Mouse (Mus musculus): Measurements from ENCODE around the gene Gm9747. TPM values are rescaled to one million over a fixed set of nuclear protein-coding genes. Genes with fewer than 3 reads are reported as not detected.

The Gm9747 gene
- polyA plus RNA-seq, 2 experiments = 0.02 to 2.5 TPM

DNA sequence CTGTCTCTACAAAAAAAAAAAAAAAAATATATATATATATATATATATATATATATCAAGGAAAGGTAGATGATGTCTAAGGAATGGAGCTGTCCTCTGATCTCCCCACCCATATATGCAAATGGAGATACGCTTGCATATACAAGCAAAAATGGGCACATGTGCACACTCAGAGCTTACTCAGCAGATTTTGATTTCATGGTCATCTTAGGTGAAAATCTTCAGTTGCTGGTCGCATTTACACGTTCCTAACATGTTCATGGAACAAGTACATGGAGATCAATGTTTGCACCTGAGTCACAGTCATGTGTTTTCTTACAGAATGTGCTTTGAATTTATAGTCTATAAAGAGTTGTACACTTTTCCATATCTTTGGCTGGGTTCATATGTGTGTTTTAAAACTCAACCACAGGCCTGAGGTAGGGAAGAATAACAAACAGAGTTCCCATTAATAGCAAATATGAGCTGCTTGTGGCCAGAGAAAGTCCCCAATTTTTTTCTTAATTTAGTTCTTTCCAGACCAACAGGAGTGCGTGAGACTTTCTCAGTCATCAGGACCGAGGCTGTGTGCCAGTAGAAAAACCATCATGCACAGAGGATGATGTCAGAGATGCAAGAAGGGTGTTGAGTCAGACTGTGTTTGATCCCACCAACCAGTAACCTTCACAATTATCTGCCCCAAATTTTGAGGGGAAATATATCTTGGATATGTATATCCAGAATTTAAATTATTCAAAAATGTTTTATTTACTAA, 9.7 kb upstream of the Gm9747 start:
- no peaks in the 10 kb centered on the region for H3K4me1 ChIP-seq (replicated peaks; ENCODE audit: control insufficient read depth in 2 of 2, insufficient read depth in 2 of 2, low read length in 1 of 2)
- WGBS (ENCODE audit: insufficient replicate concordance) = 56% methylated on average over 5 of the region's 5 CpGs
- no peaks in the 10 kb centered on the region for H3K9me3 ChIP-seq (ENCODE audit: control insufficient read depth, low read length)
- TF ChIP-seq CTCF (IDR thresholded peaks at IDR 0.05; ENCODE audit: low read depth) (no peak), EP300 (IDR thresholded peaks at IDR 0.05; ENCODE audit: low read depth) (no peak)
- no peak overlapping the region for H3K4me2 ChIP-seq (ENCODE audit: low read depth)
- no peak overlapping the region for H3K9ac ChIP-seq (replicated peaks)
- DNase-seq (ENCODE audit: low read depth in 3 of 3, low spot score in 3 of 3) = no peak
- H3K4me3 ChIP-seq (ENCODE audit: insufficient read depth in 1 of 2, low read depth in 2 of 2, low read length in 2 of 2) = no peak overlapping the region
- H3K27me3 ChIP-seq (ENCODE audit: control insufficient read depth, insufficient read depth, low read length) = no peaks in the 10 kb centered on the region
- H3K27ac ChIP-seq = no peak overlapping the region
- no peak for ATAC-seq (ENCODE audit: insufficient read depth)
- no peaks in the 10 kb centered on the region for H3K36me3 ChIP-seq (replicated peaks; ENCODE audit: control insufficient read depth, insufficient read depth, low read depth)

DNA sequence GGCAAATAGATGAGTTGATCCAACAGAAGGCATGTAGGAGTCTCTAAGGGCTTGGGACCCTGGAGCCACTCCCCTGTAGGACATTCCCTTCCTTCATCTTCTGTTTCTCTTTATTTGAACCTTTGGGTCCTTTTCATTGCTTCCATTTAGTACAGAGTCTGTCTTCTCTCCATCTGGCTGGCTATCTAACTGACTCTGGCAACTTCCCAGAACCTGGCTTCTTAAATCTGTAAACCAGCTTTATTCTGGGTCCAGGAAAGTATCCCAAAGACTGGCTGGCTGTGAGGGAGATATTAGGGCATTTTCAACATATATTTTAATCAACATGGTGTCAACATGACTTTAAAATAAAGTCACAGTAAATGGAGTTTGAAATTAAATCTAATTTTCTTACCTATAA, 4.1 kb upstream of the Gm9747 start:
- no peak overlapping the region for H3K9ac ChIP-seq (replicated peaks)
- no peak overlapping the region for H3K4me3 ChIP-seq (ENCODE audit: insufficient read depth in 1 of 2, low read depth in 2 of 2, low read length in 2 of 2)
- no peaks in the 10 kb centered on the region for H3K27me3 ChIP-seq (ENCODE audit: control insufficient read depth, insufficient read depth, low read length)
- H3K27ac ChIP-seq = no peak overlapping the region
- no peak overlapping the region for H3K4me2 ChIP-seq (ENCODE audit: low read depth)
- H3K4me1 ChIP-seq (replicated peaks; ENCODE audit: control insufficient read depth in 2 of 2, insufficient read depth in 2 of 2, low read length in 1 of 2) = peaks cover 0 to under 1% of the 10 kb centered on the region in 2 experiments; a peak in 1 of 4 replicates
- no peak for TF ChIP-seq EP300 (IDR thresholded peaks at IDR 0.05; ENCODE audit: low read depth)
- TF ChIP-seq CTCF (IDR thresholded peaks at IDR 0.05; ENCODE audit: low read depth) = no peak
- ATAC-seq (ENCODE audit: insufficient read depth) (no peak), DNase-seq (ENCODE audit: low read depth in 3 of 3, low spot score in 3 of 3) (no peak)
- no peaks in the 10 kb centered on the region for H3K36me3 ChIP-seq (replicated peaks; ENCODE audit: control insufficient read depth, insufficient read depth, low read depth)
- H3K9me3 ChIP-seq (ENCODE audit: control insufficient read depth, low read length) = no peaks in the 10 kb centered on the region

DNA sequence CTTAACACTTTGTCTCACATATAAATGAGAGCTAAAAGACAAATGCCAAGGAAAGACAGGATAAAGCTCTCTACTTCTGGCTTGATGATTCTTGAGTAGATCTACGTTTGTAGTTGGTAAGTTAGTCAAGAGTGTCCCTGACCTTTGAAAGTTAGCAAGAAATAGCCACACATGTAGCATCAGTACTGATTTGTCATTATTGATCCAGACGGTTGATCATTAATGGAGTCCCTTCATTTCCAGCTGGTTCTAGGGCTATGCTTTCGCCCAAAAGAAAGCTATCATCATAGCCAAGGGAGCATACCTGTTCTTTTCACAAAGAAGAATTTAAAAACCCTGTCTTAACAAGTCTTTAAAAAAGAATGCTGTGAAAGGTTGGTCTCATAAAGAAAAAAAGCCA, 1.7 kb downstream of the Gm9747 start:
- no peaks in the 10 kb centered on the region for H3K27me3 ChIP-seq (ENCODE audit: control insufficient read depth, insufficient read depth, low read length)
- H3K4me1 ChIP-seq (replicated peaks; ENCODE audit: control insufficient read depth in 2 of 2, insufficient read depth in 2 of 2, low read length in 1 of 2) = peaks cover 0 to 5% of the 10 kb centered on the region in 2 experiments; a peak in 2 of 4 replicates
- no peak overlapping the region for H3K27ac ChIP-seq
- H3K9ac ChIP-seq (replicated peaks) = no peak overlapping the region
- no peak overlapping the region for H3K4me3 ChIP-seq (ENCODE audit: insufficient read depth in 1 of 2, low read depth in 2 of 2, low read length in 2 of 2)
- TF ChIP-seq EP300 (IDR thresholded peaks at IDR 0.05; ENCODE audit: low read depth) = no peak
- no peak for TF ChIP-seq CTCF (IDR thresholded peaks at IDR 0.05; ENCODE audit: low read depth)
- WGBS (ENCODE audit: insufficient replicate concordance) = 41% methylated on average over 3 of the region's 3 CpGs
- DNase-seq (ENCODE audit: low read depth in 3 of 3, low spot score in 3 of 3) = peak in 2 of 3 experiments; percentile 13 to 20
- H3K9me3 ChIP-seq (ENCODE audit: control insufficient read depth, low read length) = no peaks in the 10 kb centered on the region
- ATAC-seq (ENCODE audit: insufficient read depth) = 0 out of 2 replicates have a peak, but pooled peaks have one; percentile 35
- no peaks in the 10 kb centered on the region for H3K36me3 ChIP-seq (replicated peaks; ENCODE audit: control insufficient read depth, insufficient read depth, low read depth)
- no peak overlapping the region for H3K4me2 ChIP-seq (ENCODE audit: low read depth)

DNA sequence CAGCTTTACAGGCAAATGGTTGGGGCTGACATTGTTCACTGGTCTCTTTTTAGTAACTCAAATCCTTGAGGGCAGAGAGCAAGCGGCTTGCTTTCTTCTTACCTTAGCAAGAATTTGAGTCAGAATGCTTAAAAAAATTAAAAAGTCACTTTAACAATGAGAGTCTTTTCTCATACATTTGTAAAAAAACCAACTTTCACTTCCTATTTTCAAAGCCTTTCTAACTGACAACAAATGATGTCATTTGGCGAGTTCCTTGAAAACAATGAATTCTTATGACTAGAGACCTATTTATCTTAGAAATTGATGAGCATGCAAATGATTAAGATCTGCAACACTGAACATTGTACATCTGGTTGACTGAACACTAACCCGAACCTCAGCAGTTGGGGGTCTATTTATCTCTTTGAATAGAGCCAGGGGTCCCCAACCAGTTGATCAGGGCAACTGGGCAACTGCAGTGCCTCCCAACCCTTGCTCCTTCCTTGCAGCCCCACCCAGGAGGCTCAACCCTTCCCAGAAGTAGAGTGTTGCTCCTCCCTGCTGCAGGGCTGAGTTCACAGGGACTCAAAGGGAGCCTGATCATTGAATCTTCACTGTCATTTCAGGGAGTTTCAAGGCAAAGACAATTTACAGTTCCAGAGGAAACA, 2.7 kb downstream of the Gm9747 start:
- Histone ChIP-seq H3K36me3 (replicated peaks; ENCODE audit: control insufficient read depth, insufficient read depth, low read depth) (no peaks in the 10 kb centered on the region), H3K9me3 (ENCODE audit: control insufficient read depth, low read length) (no peaks in the 10 kb centered on the region), H3K4me1 (replicated peaks; ENCODE audit: control insufficient read depth in 2 of 2, insufficient read depth in 2 of 2, low read length in 1 of 2) (peaks cover 0 to 5% of the 10 kb centered on the region in 2 experiments; a peak in 2 of 4 replicates), H3K4me2 (ENCODE audit: low read depth) (no peak overlapping the region), H3K9ac (replicated peaks) (no peak overlapping the region), H3K4me3 (ENCODE audit: insufficient read depth in 1 of 2, low read depth in 2 of 2, low read length in 2 of 2) (no peak overlapping the region), H3K27me3 (ENCODE audit: control insufficient read depth, insufficient read depth, low read length) (no peaks in the 10 kb centered on the region), H3K27ac (no peak overlapping the region)
- DNase-seq (ENCODE audit: low read depth in 3 of 3, low spot score in 3 of 3) (no peak), ATAC-seq (ENCODE audit: insufficient read depth) (no peak)
- WGBS (ENCODE audit: insufficient replicate concordance) = 53% methylated on average over 3 of the region's 3 CpGs
- TF ChIP-seq EP300 (IDR thresholded peaks at IDR 0.05; ENCODE audit: low read depth) = no peak
- TF ChIP-seq CTCF (IDR thresholded peaks at IDR 0.05; ENCODE audit: low read depth) = no peak

DNA sequence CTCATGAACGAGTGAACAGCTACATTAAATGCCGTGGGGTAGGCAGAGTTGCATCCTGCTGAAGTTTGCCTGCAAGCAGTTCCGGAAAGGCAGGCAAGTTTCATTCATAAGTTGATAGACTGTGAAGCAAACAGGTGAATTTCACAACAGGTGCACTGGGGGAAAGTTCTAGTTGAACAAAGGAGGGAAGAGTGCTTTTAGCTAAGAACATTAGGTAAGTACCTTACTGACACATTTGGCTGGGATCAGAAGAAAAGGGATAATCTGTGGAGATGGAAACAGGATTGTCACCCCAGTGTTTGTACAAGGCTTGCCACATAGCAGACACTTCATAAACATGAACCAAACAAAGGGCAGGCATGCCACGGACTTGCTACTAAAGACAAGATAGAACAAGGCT, 5.3 kb downstream of the Gm9747 start:
- Histone ChIP-seq H3K27ac (no peak overlapping the region), H3K4me2 (ENCODE audit: low read depth) (no peak overlapping the region), H3K27me3 (ENCODE audit: control insufficient read depth, insufficient read depth, low read length) (no peaks in the 10 kb centered on the region), H3K4me1 (replicated peaks; ENCODE audit: control insufficient read depth in 2 of 2, insufficient read depth in 2 of 2, low read length in 1 of 2) (peaks cover 0 to 5% of the 10 kb centered on the region in 2 experiments; a peak in 2 of 4 replicates), H3K4me3 (ENCODE audit: insufficient read depth in 1 of 2, low read depth in 2 of 2, low read length in 2 of 2) (no peak overlapping the region), H3K9ac (replicated peaks) (no peak overlapping the region), H3K36me3 (replicated peaks; ENCODE audit: control insufficient read depth, insufficient read depth, low read depth) (no peaks in the 10 kb centered on the region), H3K9me3 (ENCODE audit: control insufficient read depth, low read length) (no peaks in the 10 kb centered on the region)
- 51% methylated on average over 4 of the region's 4 CpGs for WGBS (ENCODE audit: insufficient replicate concordance)
- TF ChIP-seq CTCF (IDR thresholded peaks at IDR 0.05; ENCODE audit: low read depth) (no peak), EP300 (IDR thresholded peaks at IDR 0.05; ENCODE audit: low read depth) (no peak)
- ATAC-seq (ENCODE audit: insufficient read depth) = no peak
- DNase-seq (ENCODE audit: low read depth in 3 of 3, low spot score in 3 of 3) = no peak

All from liver, embryonic 14.5 days (tissue).